Mouse (Mus musculus): ENCODE results near the gene Ifih1. TPM values are rescaled to one million over a fixed set of nuclear protein-coding genes. Genes with fewer than 3 reads are reported as not detected.

Ifih1 gene
- 4.4 and 5.0 TPM in 2 replicates for polyA plus RNA-seq (2012; rRNA removed)

GRCm38 (mm10) chr2:62646014-62646645 is at the start of gene Ifih1:
TSS of gene Ifih1 (minus strand) at chr2:62646255.
- WGBS, result under 1% methylated on average over 30 of the region's 30 CpGs
- Histone ChIP-seq H3K4me3 (ENCODE audit: insufficient read depth, low read depth, low read length) (peak within 1 kb of the TSS; percentile 67), H3K4me1 (ENCODE audit: control insufficient read depth, insufficient read depth, low read length) (no peaks in the 10 kb centered on the region), H3K27ac (ENCODE audit: insufficient read depth, low read depth, low read length) (peak within 1 kb of the TSS; percentile 65), H3K27me3 (replicated peaks; ENCODE audit: control insufficient read depth, insufficient read depth, low read length) (no peaks in the 10 kb centered on the region), H3K36me3 (ENCODE audit: control insufficient read depth, insufficient read depth, low read length) (no peaks in the 10 kb centered on the region)
- DNase-seq, result peak; percentile 82
- TF ChIP-seq CTCF (conservative IDR thresholded peaks at IDR 0.05; ENCODE audit: insufficient read depth, insufficient read length, low read depth, low read length) (peak; percentile 56), POLR2A (IDR thresholded peaks at IDR 0.05; ENCODE audit: low read depth, low read length) (no peak)

- Histone ChIP-seq H3K27ac (ENCODE audit: insufficient read depth, low read depth, low read length) (no peak overlapping the region), H3K36me3 (ENCODE audit: control insufficient read depth, insufficient read depth, low read length) (no peaks in the 10 kb centered on the region), H3K4me1 (ENCODE audit: control insufficient read depth, insufficient read depth, low read length) (no peaks in the 10 kb centered on the region), H3K27me3 (replicated peaks; ENCODE audit: control insufficient read depth, insufficient read depth, low read length) (no peaks in the 10 kb centered on the region), H3K4me3 (ENCODE audit: insufficient read depth, low read depth, low read length) (no peak overlapping the region)
- no peak for TF ChIP-seq CTCF (conservative IDR thresholded peaks at IDR 0.05; ENCODE audit: insufficient read depth, insufficient read length, low read depth, low read length)
- no peak for TF ChIP-seq POLR2A (IDR thresholded peaks at IDR 0.05; ENCODE audit: low read depth, low read length)
- DNase-seq, result no peak
- 77% methylated on average over 6 of the region's 6 CpGs for WGBS
Observed at GRCm38 (mm10) chr2:62685934-62686333, 39.9 kb upstream of the Ifih1 start.

- TF ChIP-seq CTCF (conservative IDR thresholded peaks at IDR 0.05; ENCODE audit: insufficient read depth, insufficient read length, low read depth, low read length), result no peak
- no peak for TF ChIP-seq POLR2A (IDR thresholded peaks at IDR 0.05; ENCODE audit: low read depth, low read length)
- Histone ChIP-seq H3K4me1 (ENCODE audit: control insufficient read depth, insufficient read depth, low read length) (no peaks in the 10 kb centered on the region), H3K36me3 (ENCODE audit: control insufficient read depth, insufficient read depth, low read length) (no peaks in the 10 kb centered on the region), H3K27me3 (replicated peaks; ENCODE audit: control insufficient read depth, insufficient read depth, low read length) (no peaks in the 10 kb centered on the region), H3K4me3 (ENCODE audit: insufficient read depth, low read depth, low read length) (no peak overlapping the region), H3K27ac (ENCODE audit: insufficient read depth, low read depth, low read length) (no peak overlapping the region)
- peak; percentile 7 for DNase-seq
- 45% methylated on average over 3 of the region's 3 CpGs for WGBS
Observed at GRCm38 (mm10) chr2:62684989-62685595, 39.0 kb upstream of the Ifih1 start.

GRCm38 (mm10) chr2:62681667-62682066 is 35.6 kb upstream of the Ifih1 start:
- no peaks in the 10 kb centered on the region for H3K27me3 ChIP-seq (replicated peaks; ENCODE audit: control insufficient read depth, insufficient read depth, low read length)
- 70% methylated on average over 8 of the region's 8 CpGs for WGBS
- no peak for TF ChIP-seq CTCF (conservative IDR thresholded peaks at IDR 0.05; ENCODE audit: insufficient read depth, insufficient read length, low read depth, low read length)
- TF ChIP-seq POLR2A (IDR thresholded peaks at IDR 0.05; ENCODE audit: low read depth, low read length), result no peak
- H3K36me3 ChIP-seq (ENCODE audit: control insufficient read depth, insufficient read depth, low read length), result no peaks in the 10 kb centered on the region
- peak; percentile 12 for DNase-seq
- no peak overlapping the region for H3K27ac ChIP-seq (ENCODE audit: insufficient read depth, low read depth, low read length)
- no peaks in the 10 kb centered on the region for H3K4me1 ChIP-seq (ENCODE audit: control insufficient read depth, insufficient read depth, low read length)
- H3K4me3 ChIP-seq (ENCODE audit: insufficient read depth, low read depth, low read length), result no peak overlapping the region

- H3K36me3 ChIP-seq (ENCODE audit: control insufficient read depth, insufficient read depth, low read length), result no peaks in the 10 kb centered on the region
- H3K27ac ChIP-seq (ENCODE audit: insufficient read depth, low read depth, low read length), result no peak overlapping the region
- H3K4me3 ChIP-seq (ENCODE audit: insufficient read depth, low read depth, low read length), result no peak overlapping the region
- H3K27me3 ChIP-seq (replicated peaks; ENCODE audit: control insufficient read depth, insufficient read depth, low read length), result no peaks in the 10 kb centered on the region
- no peaks in the 10 kb centered on the region for H3K4me1 ChIP-seq (ENCODE audit: control insufficient read depth, insufficient read depth, low read length)
- 86% methylated on average over 5 of the region's 5 CpGs for WGBS
- no peak for DNase-seq
- TF ChIP-seq POLR2A (IDR thresholded peaks at IDR 0.05; ENCODE audit: low read depth, low read length) (no peak), CTCF (conservative IDR thresholded peaks at IDR 0.05; ENCODE audit: insufficient read depth, insufficient read length, low read depth, low read length) (no peak)
Observed at GRCm38 (mm10) chr2:62672788-62673187, 26.7 kb upstream of the Ifih1 start.

- 66% methylated on average over 4 of the region's 4 CpGs for WGBS
- Histone ChIP-seq H3K36me3 (ENCODE audit: control insufficient read depth, insufficient read depth, low read length) (no peaks in the 10 kb centered on the region), H3K4me3 (ENCODE audit: insufficient read depth, low read depth, low read length) (no peak overlapping the region)
Observed at GRCm38 (mm10) chr2:62670767-62671166, 24.7 kb upstream of the Ifih1 start.

GRCm38 (mm10) chr2:62670301-62670700 is 24.2 kb upstream of the Ifih1 start:
- no peaks in the 10 kb centered on the region for H3K4me1 ChIP-seq (ENCODE audit: control insufficient read depth, insufficient read depth, low read length)
- H3K4me3 ChIP-seq (ENCODE audit: insufficient read depth, low read depth, low read length), result no peak overlapping the region
- no peak for TF ChIP-seq CTCF (conservative IDR thresholded peaks at IDR 0.05; ENCODE audit: insufficient read depth, insufficient read length, low read depth, low read length)
- no peak for TF ChIP-seq POLR2A (IDR thresholded peaks at IDR 0.05; ENCODE audit: low read depth, low read length)
- WGBS, result 79% methylated on average over 5 of the region's 5 CpGs
- no peaks in the 10 kb centered on the region for H3K27me3 ChIP-seq (replicated peaks; ENCODE audit: control insufficient read depth, insufficient read depth, low read length)
- no peak overlapping the region for H3K27ac ChIP-seq (ENCODE audit: insufficient read depth, low read depth, low read length)
- DNase-seq, result no peak
- H3K36me3 ChIP-seq (ENCODE audit: control insufficient read depth, insufficient read depth, low read length), result no peaks in the 10 kb centered on the region

More at GRCm38 (mm10) chr2:62670767-62671166, 24.7 kb upstream of the Ifih1 start:
- no peak overlapping the region for H3K27ac ChIP-seq (ENCODE audit: insufficient read depth, low read depth, low read length)
- no peaks in the 10 kb centered on the region for H3K4me1 ChIP-seq (ENCODE audit: control insufficient read depth, insufficient read depth, low read length)
- DNase-seq, result peak; percentile 58
- TF ChIP-seq CTCF (conservative IDR thresholded peaks at IDR 0.05; ENCODE audit: insufficient read depth, insufficient read length, low read depth, low read length) (no peak), POLR2A (IDR thresholded peaks at IDR 0.05; ENCODE audit: low read depth, low read length) (no peak)
- H3K27me3 ChIP-seq (replicated peaks; ENCODE audit: control insufficient read depth, insufficient read depth, low read length), result no peaks in the 10 kb centered on the region

Data from kidney, adult 2 months (tissue).